Mouse (Mus musculus): ENCODE results near the gene Tex12. TPM values are rescaled to one million over a fixed set of nuclear protein-coding genes. Genes with fewer than 3 reads are reported as not detected.

Tex12 gene
- total and polyA plus RNA-seq, 3 experiments = not detected

- Histone ChIP-seq H3K36me3 (replicated peaks) (no peaks in the 10 kb centered on the region), H3K4me3 (ENCODE audit: low read depth, low read length) (no peak overlapping the region), H3K27me3 (ENCODE audit: insufficient read depth, low read length) (peaks cover 12% of the 10 kb centered on the region; the same call in 1 of the 2 replicates), H3K4me1 (ENCODE audit: insufficient read depth, low read depth, low read length) (no peaks in the 10 kb centered on the region), H3K9me3 (replicated peaks) (no peaks in the 10 kb centered on the region)
- DNase-seq (ENCODE audit: low spot score) (no peak), ATAC-seq (ENCODE audit: extremely low read depth, insufficient number of reproducible peaks, low FRiP score, poor library complexity, severe bottlenecking) (no peak)
- TF ChIP-seq POLR2AphosphoS5 (IDR thresholded peaks at IDR 0.05; ENCODE audit: insufficient replicate concordance, low read depth, low read length) (no peak), GATA1 (IDR thresholded peaks at IDR 0.05; ENCODE audit: borderline replicate concordance, low read length) (no peak), GATA2 (IDR thresholded peaks at IDR 0.05; ENCODE audit: borderline replicate concordance, low read depth, low read length) (no peak), CTCF (IDR thresholded peaks at IDR 0.05; ENCODE audit: low read depth, low read length) (no peak), TAL1 (conservative IDR thresholded peaks at IDR 0.05; ENCODE audit: low read depth, low read length) (no peak)
These were observed 8.9 kb downstream of the Tex12 start for GRCm38 (mm10) chr9:50552206-50552605.

DNA sequence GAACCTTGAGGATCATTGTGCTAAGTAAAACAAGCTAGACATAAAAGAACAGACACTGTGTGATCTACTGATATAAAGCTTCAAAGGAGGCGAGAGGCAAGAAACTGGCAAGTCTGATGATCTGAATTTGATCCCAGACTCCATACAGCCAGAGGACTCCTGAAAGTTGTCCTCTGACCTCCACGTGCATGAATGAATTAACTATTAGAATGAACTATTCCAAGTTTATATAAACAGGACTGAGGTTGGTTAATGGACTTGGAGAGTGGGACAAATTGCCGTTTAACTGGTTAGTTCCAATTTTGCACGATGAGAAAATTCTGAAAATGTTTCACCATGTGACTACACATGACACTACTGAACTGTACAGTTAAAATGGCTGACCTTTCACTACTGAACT is 12.2 kb downstream of the Tex12 start:
- DNase-seq (ENCODE audit: low spot score) (no peak), ATAC-seq (ENCODE audit: extremely low read depth, insufficient number of reproducible peaks, low FRiP score, poor library complexity, severe bottlenecking) (no peak)
- Histone ChIP-seq H3K9me3 (replicated peaks) (no peaks in the 10 kb centered on the region), H3K4me1 (ENCODE audit: insufficient read depth, low read depth, low read length) (no peaks in the 10 kb centered on the region), H3K36me3 (replicated peaks) (no peaks in the 10 kb centered on the region), H3K4me3 (ENCODE audit: low read depth, low read length) (no peak overlapping the region), H3K27me3 (ENCODE audit: insufficient read depth, low read length) (peaks cover 8% of the 10 kb centered on the region; the same call in 1 of the 2 replicates)
- TF ChIP-seq CTCF (IDR thresholded peaks at IDR 0.05; ENCODE audit: low read depth, low read length) (no peak), POLR2AphosphoS5 (IDR thresholded peaks at IDR 0.05; ENCODE audit: insufficient replicate concordance, low read depth, low read length) (no peak), GATA2 (IDR thresholded peaks at IDR 0.05; ENCODE audit: borderline replicate concordance, low read depth, low read length) (no peak), GATA1 (IDR thresholded peaks at IDR 0.05; ENCODE audit: borderline replicate concordance, low read length) (no peak), TAL1 (conservative IDR thresholded peaks at IDR 0.05; ENCODE audit: low read depth, low read length) (no peak)

- no peaks in the 10 kb centered on the region for H3K36me3 ChIP-seq (replicated peaks)
- H3K27me3 ChIP-seq (ENCODE audit: insufficient read depth, low read length) = peaks cover 8% of the 10 kb centered on the region; the same call in 1 of the 2 replicates
- no peaks in the 10 kb centered on the region for H3K4me1 ChIP-seq (ENCODE audit: insufficient read depth, low read depth, low read length)
- ATAC-seq (ENCODE audit: extremely low read depth, insufficient number of reproducible peaks, low FRiP score, poor library complexity, severe bottlenecking) = no peak
- no peak for TF ChIP-seq POLR2AphosphoS5 (IDR thresholded peaks at IDR 0.05; ENCODE audit: insufficient replicate concordance, low read depth, low read length)
- no peak for TF ChIP-seq GATA2 (IDR thresholded peaks at IDR 0.05; ENCODE audit: borderline replicate concordance, low read depth, low read length)
- TF ChIP-seq CTCF (IDR thresholded peaks at IDR 0.05; ENCODE audit: low read depth, low read length) = no peak
- TF ChIP-seq GATA1 (IDR thresholded peaks at IDR 0.05; ENCODE audit: borderline replicate concordance, low read length) = no peak
- no peak for TF ChIP-seq TAL1 (conservative IDR thresholded peaks at IDR 0.05; ENCODE audit: low read depth, low read length)
- no peak for DNase-seq (ENCODE audit: low spot score)
- H3K4me3 ChIP-seq (ENCODE audit: low read depth, low read length) = no peak overlapping the region
- H3K9me3 ChIP-seq (replicated peaks) = no peaks in the 10 kb centered on the region
These were observed 13.2 kb downstream of the Tex12 start for GRCm38 (mm10) chr9:50547859-50548478.

DNA sequence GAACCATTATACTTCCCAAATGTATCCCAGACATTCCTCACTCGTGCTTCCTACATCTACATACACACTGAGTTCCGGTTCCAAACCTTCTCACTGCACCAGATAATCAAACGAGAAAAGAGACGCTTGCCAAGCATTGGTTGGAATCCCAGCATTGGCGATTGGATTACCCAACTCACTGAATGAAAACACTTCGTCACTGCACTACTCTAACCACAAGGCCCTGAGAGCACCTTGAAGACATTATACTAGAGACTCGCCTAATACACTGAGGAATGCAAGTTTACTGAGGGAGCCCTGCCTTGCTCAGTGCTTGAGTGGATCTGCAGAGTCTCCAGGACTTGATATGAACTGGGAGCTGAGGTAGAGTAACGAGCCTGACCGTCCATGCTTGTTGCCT is 18.7 kb downstream of the Tex12 start:
- Histone ChIP-seq H3K36me3 (replicated peaks) (no peaks in the 10 kb centered on the region), H3K4me3 (ENCODE audit: low read depth, low read length) (no peak overlapping the region), H3K4me1 (ENCODE audit: insufficient read depth, low read depth, low read length) (no peaks in the 10 kb centered on the region), H3K9me3 (replicated peaks) (no peaks in the 10 kb centered on the region), H3K27me3 (ENCODE audit: insufficient read depth, low read length) (0 out of 2 replicates have a peak, but pooled peaks cover 7% of the 10 kb centered on the region)
- ATAC-seq (ENCODE audit: extremely low read depth, insufficient number of reproducible peaks, low FRiP score, poor library complexity, severe bottlenecking) (no peak), DNase-seq (ENCODE audit: low spot score) (no peak)
- no peak for TF ChIP-seq CTCF (IDR thresholded peaks at IDR 0.05; ENCODE audit: low read depth, low read length)
- no peak for TF ChIP-seq GATA2 (IDR thresholded peaks at IDR 0.05; ENCODE audit: borderline replicate concordance, low read depth, low read length)
- no peak for TF ChIP-seq POLR2AphosphoS5 (IDR thresholded peaks at IDR 0.05; ENCODE audit: insufficient replicate concordance, low read depth, low read length)
- no peak for TF ChIP-seq GATA1 (IDR thresholded peaks at IDR 0.05; ENCODE audit: borderline replicate concordance, low read length)

- no peak for TF ChIP-seq TAL1 (conservative IDR thresholded peaks at IDR 0.05; ENCODE audit: low read depth, low read length)
- TF ChIP-seq GATA2 (IDR thresholded peaks at IDR 0.05; ENCODE audit: borderline replicate concordance, low read depth, low read length) = no peak
- TF ChIP-seq CTCF (IDR thresholded peaks at IDR 0.05; ENCODE audit: low read depth, low read length) = no peak
- TF ChIP-seq POLR2AphosphoS5 (IDR thresholded peaks at IDR 0.05; ENCODE audit: insufficient replicate concordance, low read depth, low read length) = no peak
- TF ChIP-seq GATA1 (IDR thresholded peaks at IDR 0.05; ENCODE audit: borderline replicate concordance, low read length) = no peak
- Histone ChIP-seq H3K9me3 (replicated peaks) (no peaks in the 10 kb centered on the region), H3K27me3 (ENCODE audit: insufficient read depth, low read length) (peaks cover 12% of the 10 kb centered on the region), H3K4me3 (ENCODE audit: low read depth, low read length) (no peak overlapping the region), H3K4me1 (ENCODE audit: insufficient read depth, low read depth, low read length) (no peaks in the 10 kb centered on the region; the same call in 1 of the 2 replicates), H3K36me3 (replicated peaks) (no peaks in the 10 kb centered on the region)
- ATAC-seq (ENCODE audit: extremely low read depth, insufficient number of reproducible peaks, low FRiP score, poor library complexity, severe bottlenecking) (no peak), DNase-seq (ENCODE audit: low spot score) (no peak)
These were observed 21.0 kb downstream of the Tex12 start for GRCm38 (mm10) chr9:50540170-50540569.

DNA sequence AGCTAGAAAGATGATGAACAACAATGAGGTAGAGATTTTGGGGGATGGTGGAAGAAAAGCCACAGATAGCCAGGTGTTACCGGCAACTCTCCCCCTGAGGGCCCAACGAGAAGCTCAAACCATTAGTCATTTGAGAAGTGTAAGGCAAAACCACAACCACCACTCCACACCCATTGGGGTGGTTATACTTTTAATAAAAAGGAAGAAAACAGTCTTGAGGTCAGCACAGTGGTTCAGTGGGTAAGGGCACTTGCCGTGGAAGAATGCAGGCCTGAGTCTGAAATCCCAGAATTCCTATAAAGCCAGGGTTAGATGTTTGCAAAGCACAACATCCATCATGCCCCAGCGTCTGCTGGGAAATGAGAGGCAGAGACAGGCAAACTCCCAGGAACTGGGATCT is 23.8 kb downstream of the Tex12 start:
- DNase-seq (ENCODE audit: low spot score) = no peak
- H3K36me3 ChIP-seq (replicated peaks) = no peaks in the 10 kb centered on the region
- H3K4me3 ChIP-seq (ENCODE audit: low read depth, low read length) = no peak overlapping the region
- H3K9me3 ChIP-seq (replicated peaks) = no peaks in the 10 kb centered on the region
- TF ChIP-seq POLR2AphosphoS5 (IDR thresholded peaks at IDR 0.05; ENCODE audit: insufficient replicate concordance, low read depth, low read length) (no peak), GATA1 (IDR thresholded peaks at IDR 0.05; ENCODE audit: borderline replicate concordance, low read length) (no peak), TAL1 (conservative IDR thresholded peaks at IDR 0.05; ENCODE audit: low read depth, low read length) (no peak), CTCF (IDR thresholded peaks at IDR 0.05; ENCODE audit: low read depth, low read length) (no peak), GATA2 (IDR thresholded peaks at IDR 0.05; ENCODE audit: borderline replicate concordance, low read depth, low read length) (no peak)
- peaks cover 7% of the 10 kb centered on the region for H3K4me1 ChIP-seq (ENCODE audit: insufficient read depth, low read depth, low read length)
- no peak for ATAC-seq (ENCODE audit: extremely low read depth, insufficient number of reproducible peaks, low FRiP score, poor library complexity, severe bottlenecking)
- peaks cover 18% of the 10 kb centered on the region for H3K27me3 ChIP-seq (ENCODE audit: insufficient read depth, low read length)
